Mouse (Mus musculus): Measurements from ENCODE around the gene Pex5. TPM values are rescaled to one million over a fixed set of nuclear protein-coding genes. Genes with fewer than 3 reads are reported as not detected.

The Pex5 gene
- polyA plus RNA-seq, 1 experiment, result 18.5 TPM

GRCm38 (mm10) chr6:124446024-124446423 is 31.2 kb upstream of the Pex5 start:
- Histone ChIP-seq H3K27ac (ENCODE audit: insufficient read depth, low read length) (no peak overlapping the region), H3K4me1 (ENCODE audit: control insufficient read depth, insufficient read depth, insufficient read length) (no peaks in the 10 kb centered on the region), H3K36me3 (ENCODE audit: control insufficient read depth, insufficient read depth, low read length) (no peaks in the 10 kb centered on the region), H3K4me3 (ENCODE audit: extremely low read depth, insufficient read depth, insufficient read length) (no peak overlapping the region), H3K27me3 (ENCODE audit: control insufficient read depth, insufficient read depth, low read length) (no peaks in the 10 kb centered on the region)
- no peak for DNase-seq (ENCODE audit: low read depth in 1 of 2, low spot score in 2 of 2)
- no peak for TF ChIP-seq CTCF (IDR thresholded peaks at IDR 0.05; ENCODE audit: extremely low read depth, insufficient read depth, insufficient read length, insufficient replicate concordance)
- no peak for TF ChIP-seq POLR2A (IDR thresholded peaks at IDR 0.05; ENCODE audit: low read depth, low read length)
- WGBS, result 96% methylated on average over 2 of the region's 2 CpGs

- H3K4me3 ChIP-seq (ENCODE audit: extremely low read depth, insufficient read depth, insufficient read length), result no peak overlapping the region
- H3K27me3 ChIP-seq (ENCODE audit: control insufficient read depth, insufficient read depth, low read length), result no peaks in the 10 kb centered on the region
- no peak for DNase-seq (ENCODE audit: low read depth in 1 of 2, low spot score in 2 of 2)
- no peak overlapping the region for H3K27ac ChIP-seq (ENCODE audit: insufficient read depth, low read length)
- 89% methylated on average over 2 of the region's 2 CpGs for WGBS
- H3K4me1 ChIP-seq (ENCODE audit: control insufficient read depth, insufficient read depth, insufficient read length), result no peaks in the 10 kb centered on the region
- no peak for TF ChIP-seq POLR2A (IDR thresholded peaks at IDR 0.05; ENCODE audit: low read depth, low read length)
- TF ChIP-seq CTCF (IDR thresholded peaks at IDR 0.05; ENCODE audit: extremely low read depth, insufficient read depth, insufficient read length, insufficient replicate concordance), result no peak
- H3K36me3 ChIP-seq (ENCODE audit: control insufficient read depth, insufficient read depth, low read length), result no peaks in the 10 kb centered on the region
Observed at GRCm38 (mm10) chr6:124443338-124443737, 28.5 kb upstream of the Pex5 start.

GRCm38 (mm10) chr6:124436245-124436644 is 21.4 kb upstream of the Pex5 start:
- TF ChIP-seq CTCF (IDR thresholded peaks at IDR 0.05; ENCODE audit: extremely low read depth, insufficient read depth, insufficient read length, insufficient replicate concordance), result no peak
- no peak for TF ChIP-seq POLR2A (IDR thresholded peaks at IDR 0.05; ENCODE audit: low read depth, low read length)
- Histone ChIP-seq H3K4me3 (ENCODE audit: extremely low read depth, insufficient read depth, insufficient read length) (no peak overlapping the region), H3K4me1 (ENCODE audit: control insufficient read depth, insufficient read depth, insufficient read length) (no peaks in the 10 kb centered on the region), H3K36me3 (ENCODE audit: control insufficient read depth, insufficient read depth, low read length) (no peaks in the 10 kb centered on the region), H3K27ac (ENCODE audit: insufficient read depth, low read length) (no peak overlapping the region), H3K27me3 (ENCODE audit: control insufficient read depth, insufficient read depth, low read length) (no peaks in the 10 kb centered on the region)
- WGBS, result 89% methylated on average over 7 of the region's 7 CpGs
- no peak for DNase-seq (ENCODE audit: low read depth in 1 of 2, low spot score in 2 of 2)

GRCm38 (mm10) chr6:124435173-124435572 is 20.3 kb upstream of the Pex5 start:
- no peak for DNase-seq (ENCODE audit: low read depth in 1 of 2, low spot score in 2 of 2)
- Histone ChIP-seq H3K4me1 (ENCODE audit: control insufficient read depth, insufficient read depth, insufficient read length) (no peaks in the 10 kb centered on the region), H3K27ac (ENCODE audit: insufficient read depth, low read length) (no peak overlapping the region), H3K27me3 (ENCODE audit: control insufficient read depth, insufficient read depth, low read length) (no peaks in the 10 kb centered on the region), H3K4me3 (ENCODE audit: extremely low read depth, insufficient read depth, insufficient read length) (no peak overlapping the region), H3K36me3 (ENCODE audit: control insufficient read depth, insufficient read depth, low read length) (no peaks in the 10 kb centered on the region)
- TF ChIP-seq POLR2A (IDR thresholded peaks at IDR 0.05; ENCODE audit: low read depth, low read length) (no peak), CTCF (IDR thresholded peaks at IDR 0.05; ENCODE audit: extremely low read depth, insufficient read depth, insufficient read length, insufficient replicate concordance) (no peak)
- 88% methylated on average over 5 of the region's 5 CpGs for WGBS

- 85% methylated on average over 8 of the region's 8 CpGs for WGBS
- Histone ChIP-seq H3K36me3 (ENCODE audit: control insufficient read depth, insufficient read depth, low read length) (no peaks in the 10 kb centered on the region), H3K4me1 (ENCODE audit: control insufficient read depth, insufficient read depth, insufficient read length) (no peaks in the 10 kb centered on the region), H3K27me3 (ENCODE audit: control insufficient read depth, insufficient read depth, low read length) (no peaks in the 10 kb centered on the region), H3K27ac (ENCODE audit: insufficient read depth, low read length) (no peak overlapping the region), H3K4me3 (ENCODE audit: extremely low read depth, insufficient read depth, insufficient read length) (no peak overlapping the region)
- DNase-seq (ENCODE audit: low read depth in 1 of 2, low spot score in 2 of 2), result no peak
- no peak for TF ChIP-seq POLR2A (IDR thresholded peaks at IDR 0.05; ENCODE audit: low read depth, low read length)
- no peak for TF ChIP-seq CTCF (IDR thresholded peaks at IDR 0.05; ENCODE audit: extremely low read depth, insufficient read depth, insufficient read length, insufficient replicate concordance)
Observed at GRCm38 (mm10) chr6:124433688-124434324, 18.9 kb upstream of the Pex5 start.

- TF ChIP-seq CTCF (IDR thresholded peaks at IDR 0.05; ENCODE audit: extremely low read depth, insufficient read depth, insufficient read length, insufficient replicate concordance), result no peak
- no peak for TF ChIP-seq POLR2A (IDR thresholded peaks at IDR 0.05; ENCODE audit: low read depth, low read length)
- 94% methylated on average over 8 of the region's 8 CpGs for WGBS
- Histone ChIP-seq H3K4me1 (ENCODE audit: control insufficient read depth, insufficient read depth, insufficient read length) (no peaks in the 10 kb centered on the region), H3K27ac (ENCODE audit: insufficient read depth, low read length) (no peak overlapping the region), H3K27me3 (ENCODE audit: control insufficient read depth, insufficient read depth, low read length) (no peaks in the 10 kb centered on the region), H3K4me3 (ENCODE audit: extremely low read depth, insufficient read depth, insufficient read length) (no peak overlapping the region), H3K36me3 (ENCODE audit: control insufficient read depth, insufficient read depth, low read length) (no peaks in the 10 kb centered on the region)
- no peak for DNase-seq (ENCODE audit: low read depth in 1 of 2, low spot score in 2 of 2)
Observed at GRCm38 (mm10) chr6:124430784-124431495, 16.1 kb upstream of the Pex5 start.

DNA sequence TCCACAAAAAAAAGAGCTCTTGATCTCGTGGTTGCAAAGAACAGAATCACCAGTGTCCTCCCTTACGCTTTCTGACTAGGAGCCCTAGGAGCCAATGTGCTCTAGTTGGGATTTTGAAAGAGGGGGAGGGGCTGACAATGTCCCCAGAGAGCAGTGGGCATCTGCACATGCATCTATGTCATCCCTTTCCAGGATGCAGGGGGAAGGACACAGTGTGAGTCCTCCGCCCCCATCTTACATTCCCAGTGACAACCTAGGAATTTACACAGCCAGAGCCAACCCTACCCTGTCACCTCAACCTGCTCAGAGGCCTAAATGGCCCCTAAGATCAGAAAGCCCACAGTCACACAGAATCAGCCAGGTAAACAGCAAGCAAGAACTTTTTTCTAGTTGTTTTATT is 15.5 kb upstream of the Pex5 start:
- DNase-seq (ENCODE audit: low read depth in 1 of 2, low spot score in 2 of 2), result no peak
- Histone ChIP-seq H3K27me3 (ENCODE audit: control insufficient read depth, insufficient read depth, low read length) (no peaks in the 10 kb centered on the region), H3K27ac (ENCODE audit: insufficient read depth, low read length) (no peak overlapping the region), H3K4me3 (ENCODE audit: extremely low read depth, insufficient read depth, insufficient read length) (no peak overlapping the region), H3K4me1 (ENCODE audit: control insufficient read depth, insufficient read depth, insufficient read length) (no peaks in the 10 kb centered on the region), H3K36me3 (ENCODE audit: control insufficient read depth, insufficient read depth, low read length) (no peaks in the 10 kb centered on the region)
- WGBS, result 72% methylated on average over 3 of the region's 3 CpGs
- no peak for TF ChIP-seq CTCF (IDR thresholded peaks at IDR 0.05; ENCODE audit: extremely low read depth, insufficient read depth, insufficient read length, insufficient replicate concordance)
- TF ChIP-seq POLR2A (IDR thresholded peaks at IDR 0.05; ENCODE audit: low read depth, low read length), result no peak

Data from spleen, adult 2 months (tissue).